In genomic region chr11:120055953-120056732, GRCm38 (mm10) we compare ENCODE assay signal across 19 mouse cellular contexts. TPM values are rescaled to one million over a fixed set of nuclear protein-coding genes. Genes with fewer than 3 reads are reported as not detected.
DNase-seq lines count a peak whose midpoint lies in the region; ATAC-seq lines count a peak whose summit lies in the region.
"Had no signal": no experiment of that assay in that cellular context is flagged by ENCODE, and none has a peak within 500 bp of the region (broad histone marks: within the 10 kb centered on the region; RNA-seq: fewer than 3 reads in every experiment).

No protein-coding gene starts in this region.

- no peaks in the 10 kb centered on the region for H3K36me3 ChIP-seq in hindbrain, embryonic 10.5 days
- H3K36me3 ChIP-seq in hindbrain, embryonic 16.5 days (ENCODE audit: control insufficient read depth, insufficient read depth, low read length) = no peaks in the 10 kb centered on the region
- H3K36me3 ChIP-seq: embryonic facial prominence, embryonic 13.5 days; forebrain, embryonic 12.5 days; heart, embryonic 13.5 days; hindbrain, embryonic 12.5 days; intestine, embryonic 15.5 days had no signal

- H3K4me2 ChIP-seq in hindbrain, embryonic 16.5 days (ENCODE audit: low read length) = no peak overlapping the region
- H3K4me2 ChIP-seq: embryonic facial prominence, embryonic 13.5 days; forebrain, embryonic 12.5 days; heart, embryonic 13.5 days; hindbrain, embryonic 12.5 days; intestine, embryonic 15.5 days had no signal

- H3K9me3 ChIP-seq in hindbrain, embryonic 10.5 days = no peaks in the 10 kb centered on the region
- no peaks in the 10 kb centered on the region for H3K9me3 ChIP-seq in hindbrain, embryonic 16.5 days (ENCODE audit: control insufficient read depth, low read length)
- H3K9me3 ChIP-seq: forebrain, embryonic 12.5 days; heart, embryonic 13.5 days; hindbrain, embryonic 12.5 days; intestine, embryonic 15.5 days had no signal

- peak; percentile 62 to 71 for DNase-seq in cerebellum, adult 18-20 months
- no peak for DNase-seq in cerebellum, adult 8-10 months
- no peak for DNase-seq in hindbrain, embryonic 10.5 days (ENCODE audit: low spot score)
- DNase-seq in cerebellum, postnatal 14 days = peak; percentile 64 to 68
- no peak for DNase-seq in left cerebral cortex, adult 9 months (ENCODE audit: low spot score in 2 of 2)
- DNase-seq: adrenal gland, postnatal 10 days; forebrain, postnatal 0 days; gastrocnemius, postnatal 14 days; heart, postnatal 36 days; kidney, adult 18-20 months had no signal

- peaks cover 4% of the 10 kb centered on the region for H3K27me3 ChIP-seq in hindbrain, embryonic 10.5 days (ENCODE audit: insufficient read depth, poor library complexity, severe bottlenecking)
- no peaks in the 10 kb centered on the region for H3K27me3 ChIP-seq in hindbrain, embryonic 16.5 days (replicated peaks; ENCODE audit: control insufficient read depth, insufficient read depth, low read length)
- H3K27me3 ChIP-seq: embryonic facial prominence, embryonic 13.5 days; forebrain, embryonic 12.5 days; heart, embryonic 13.5 days; intestine, embryonic 15.5 days had no signal

- WGBS in hindbrain, embryonic 10.5 days = 89% methylated on average over 12 of the region's 12 CpGs
- 78% methylated on average over 12 of the region's 12 CpGs for WGBS in hindbrain, embryonic 16.5 days

- no peak for ATAC-seq in hindbrain, embryonic 16.5 days
- ATAC-seq in megakaryocyte progenitor cell, adult 5-6 weeks (replicated peaks; ENCODE audit: poor library complexity) = no peak
- ATAC-seq: forebrain, postnatal 0 days; hindbrain, postnatal 0 days; intestine, embryonic 15.5 days had no signal

- no peak overlapping the region for H3K9ac ChIP-seq in hindbrain, embryonic 16.5 days (ENCODE audit: low read depth, low read length)
- H3K9ac ChIP-seq: embryonic facial prominence, embryonic 13.5 days; forebrain, embryonic 12.5 days; forebrain, postnatal 0 days; heart, embryonic 13.5 days; intestine, embryonic 15.5 days had no signal

- H3K4me1 ChIP-seq in hindbrain, embryonic 10.5 days (replicated peaks) = peaks cover 20% of the 10 kb centered on the region
- peaks cover 9% of the 10 kb centered on the region; the same call in 1 of the 2 replicates for H3K4me1 ChIP-seq in hindbrain, embryonic 16.5 days (ENCODE audit: control insufficient read depth, insufficient read depth, low read depth, low read length)

- H3K27ac ChIP-seq in hindbrain, embryonic 10.5 days = 0 out of 2 replicates have a peak overlapping the region, but pooled peaks have one; percentile 16
- H3K27ac ChIP-seq in hindbrain, embryonic 16.5 days (ENCODE audit: low read depth, low read length) = no peak overlapping the region
- H3K27ac ChIP-seq: embryonic facial prominence, embryonic 13.5 days; forebrain, embryonic 12.5 days; heart, embryonic 13.5 days; hindbrain, embryonic 12.5 days; hindbrain, postnatal 0 days; intestine, embryonic 15.5 days had no signal

- no peak overlapping the region for H3K4me3 ChIP-seq in hindbrain, embryonic 10.5 days
- no peak overlapping the region for H3K4me3 ChIP-seq in hindbrain, embryonic 16.5 days (ENCODE audit: low read length)
- H3K4me3 ChIP-seq: embryonic facial prominence, embryonic 13.5 days; forebrain, embryonic 12.5 days; heart, embryonic 13.5 days; hindbrain, embryonic 12.5 days; intestine, embryonic 15.5 days had no signal

RNA-seq across cellular contexts. Expression of gene Aatk, which starts 9.2 kb away (rescaled TPM):
- 1.6 and 3.2 TPM in 2 replicates for polyA plus RNA-seq in hindbrain, embryonic 10.5 days (2016; fragmentation: Nextera tagmentation; extraction: Ambion mirVana)
- 35.6 and 46.6 TPM in 2 replicates for polyA plus RNA-seq in hindbrain, embryonic 16.5 days (2015; fragmentation: Nextera tagmentation; extraction: Ambion mirVana)
- total RNA-seq in megakaryocyte progenitor cell, adult 5-6 weeks (2015) = 4.7 and 6.3 TPM in 2 replicates
- 5.6 and 6.3 TPM in 2 replicates for total RNA-seq in megakaryocyte progenitor cell, adult 5-6 weeks (2017)
- polyA plus RNA-seq: C2C12 had no signal

RNA-seq across cellular contexts. Expression of gene Cep131, which starts 30.5 kb away (rescaled TPM):
- polyA plus RNA-seq in hindbrain, embryonic 10.5 days (2016; fragmentation: Nextera tagmentation; extraction: Ambion mirVana) = 39.6 and 45.4 TPM in 2 replicates
- polyA plus RNA-seq in hindbrain, embryonic 16.5 days (2015; fragmentation: Nextera tagmentation; extraction: Ambion mirVana) = 24.2 and 27.3 TPM in 2 replicates
- total RNA-seq in megakaryocyte progenitor cell, adult 5-6 weeks (2015) = 5.1 and 5.2 TPM in 2 replicates
- 12.3 and 19.3 TPM in 2 replicates for total RNA-seq in megakaryocyte progenitor cell, adult 5-6 weeks (2017)

RNA-seq across cellular contexts. Expression of gene Tepsin, which starts 42.4 kb away (rescaled TPM):
- polyA plus RNA-seq in hindbrain, embryonic 10.5 days (2016; fragmentation: Nextera tagmentation; extraction: Ambion mirVana) = 21.4 and 25.3 TPM in 2 replicates
- polyA plus RNA-seq in hindbrain, embryonic 16.5 days (2015; fragmentation: Nextera tagmentation; extraction: Ambion mirVana) = 20.5 and 22.9 TPM in 2 replicates
- 8.3 and 10.3 TPM in 2 replicates for total RNA-seq in megakaryocyte progenitor cell, adult 5-6 weeks (2015)
- total RNA-seq in megakaryocyte progenitor cell, adult 5-6 weeks (2017) = 8.3 and 8.8 TPM in 2 replicates

RNA-seq across cellular contexts. Expression of gene Ndufaf8, which starts 42.6 kb away (rescaled TPM):
- 86.4 and 92.2 TPM in 2 replicates for polyA plus RNA-seq in hindbrain, embryonic 10.5 days (2016; fragmentation: Nextera tagmentation; extraction: Ambion mirVana)
- 47.1 and 62.7 TPM in 2 replicates for polyA plus RNA-seq in hindbrain, embryonic 16.5 days (2015; fragmentation: Nextera tagmentation; extraction: Ambion mirVana)
- total RNA-seq in megakaryocyte progenitor cell, adult 5-6 weeks (2015) = 18.6 and 24.5 TPM in 2 replicates
- 20.0 and 20.6 TPM in 2 replicates for total RNA-seq in megakaryocyte progenitor cell, adult 5-6 weeks (2017)

Comparison
In these comparisons a context has a peak if more than half of its experiments do, and no peak if none do; other contexts are left out.
1. DNase-seq: peak in cerebellum, adult 18-20 months (2 of 2) and cerebellum, postnatal 14 days (2 of 2); none in cerebellum, adult 8-10 months (single experiment), hindbrain, embryonic 10.5 days (single experiment) and left cerebral cortex, adult 9 months (0 of 2).